Mouse (Mus musculus) lung, postnatal 0 days (tissue): ENCODE measurements around the gene Slfn3.

Source experiments
- CTCF ChIP-seq: IDR thresholded peaks from 2 replicates; pipeline ENCODE4 v1.5.1; 2016; ENCODE audit warnings: antibody characterized with exemption, mild to moderate bottlenecking
- EP300 ChIP-seq: IDR thresholded peaks from 2 replicates; pipeline ENCODE4 v1.6.1; 2016; ENCODE audit warnings: antibody characterized with exemption, mild to moderate bottlenecking, control low read depth

DNA sequence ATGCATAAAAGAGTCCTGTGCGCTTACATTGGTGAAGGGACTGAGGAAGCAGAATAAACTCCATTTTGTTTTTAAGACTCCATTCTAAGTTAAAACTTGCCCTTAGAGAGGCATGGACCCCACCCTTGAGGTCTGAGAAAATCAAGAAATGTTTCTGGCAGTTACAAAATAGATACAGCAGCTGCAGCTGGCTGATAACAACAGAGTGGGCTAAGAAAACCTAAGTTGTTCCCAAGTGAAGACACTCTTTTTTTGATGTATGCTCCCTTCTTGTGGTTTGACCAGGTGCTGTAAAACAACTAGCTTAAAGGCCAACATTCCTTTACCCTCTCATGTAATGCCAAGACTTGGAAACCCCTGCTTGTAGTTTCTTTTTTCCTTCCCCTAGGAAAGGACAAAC lies 71.5 kb downstream of the Slfn3 start:
- TF ChIP-seq CTCF, result no peak
- TF ChIP-seq EP300, result no peak
